Mouse (Mus musculus) forebrain, embryonic 15.5 days (tissue): Measurements from ENCODE around the gene Luzp4. TPM values are rescaled to one million over a fixed set of nuclear protein-coding genes. Genes with fewer than 3 reads are reported as not detected.
"Not testable (repeated sequence)": the region's sequence is repeated elsewhere in the genome, so short reads cannot be mapped to it uniquely, and the experiment has no call there.

ENCODE experiments used
- ATAC-seq: fragments of 200-750 bp; cut with Nextera tagmentation; replicated peaks from 2 replicates; pipeline ENCODE4 v1.8.0; 2017; ENCODE audit warnings: mild to moderate bottlenecking, moderate TSS enrichment, moderate library complexity
- H3K27ac ChIP-seq: fragments of 300-500 bp; sonication (generic); replicated peaks from 2 replicates; pipeline ENCODE4 v1.5.1; 2015; ENCODE audit warnings: mild to moderate bottlenecking, inconsistent platforms
- H3K27me3 ChIP-seq: fragments of 300-500 bp; sonication (generic); 2 replicates; pipeline ENCODE4 v1.6.1; 2015; ENCODE audit warnings: inconsistent platforms
- H3K36me3 ChIP-seq: fragments of 300-500 bp; sonication (generic); 2 replicates; pipeline ENCODE4 v1.6.1; 2015; ENCODE audit warnings: mild to moderate bottlenecking, inconsistent platforms
- H3K4me1 ChIP-seq: fragments of 300-500 bp; sonication (generic); 2 replicates; pipeline ENCODE4 v1.6.1; 2015; ENCODE audit warnings: inconsistent platforms
- H3K4me2 ChIP-seq: fragments of 300-500 bp; sonication (generic); replicated peaks from 2 replicates; pipeline ENCODE4 v1.6.1; 2015; ENCODE audit warnings: mild to moderate bottlenecking, inconsistent platforms
- H3K4me3 ChIP-seq: fragments of 300-500 bp; sonication (generic); 2 replicates; pipeline ENCODE4 v1.5.1; 2015; ENCODE audit warnings: mild to moderate bottlenecking, inconsistent platforms
- H3K9ac ChIP-seq: fragments of 300-500 bp; sonication (generic); replicated peaks from 2 replicates; pipeline ENCODE4 v1.6.1; 2015; ENCODE audit warnings: mild to moderate bottlenecking, inconsistent platforms
- H3K9me3 ChIP-seq: fragments of 300-500 bp; sonication (generic); 2 replicates; pipeline ENCODE4 v1.6.1; 2016; ENCODE audit warnings: inconsistent platforms
- WGBS: fragments of 180-500 bp; shearing (Covaris S2); methylation state at CpG from one replicate; pipeline ENCODE4 v1.1.7; 2015; ENCODE audit warnings: mixed read lengths; 5-methylcytosine and 5-hydroxymethylcytosine counted together
- polyA plus RNA-seq: library from polyadenylated mRNA; unstranded; fragments of >200 nt; fragmentation: Nextera tagmentation; extraction: Ambion mirVana; gene quantifications from 2 replicates; pipeline ENCODE4 v1.2.1, GENCODE M21; 2015

Gene Luzp4
- polyA plus RNA-seq = not detected in 2 replicates

DNA sequence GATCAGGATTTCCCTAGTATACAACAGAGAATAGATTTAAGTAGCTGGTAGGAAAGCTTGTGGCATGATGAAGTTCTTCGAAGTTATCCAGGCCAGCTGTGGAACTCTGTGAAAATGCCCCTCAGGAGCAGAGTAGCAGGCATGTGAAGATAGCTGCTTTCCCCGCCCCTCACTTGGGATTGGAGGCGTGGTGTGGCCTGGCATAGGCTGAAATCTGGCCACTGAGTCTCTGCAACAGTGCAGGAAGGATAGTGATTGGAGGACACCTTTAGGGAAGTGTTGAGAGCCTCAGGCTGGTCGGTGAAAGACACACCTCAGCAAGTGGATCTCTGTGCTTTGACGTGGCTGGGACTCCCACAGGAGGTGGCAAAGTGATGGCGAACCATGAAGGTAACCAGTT is at the start of gene Luzp4:
Luzp4 (plus strand) TSS at position 301 of the 400 bp plus-strand sequence.
- not testable (repeated sequence) for H3K9me3 ChIP-seq, H3K36me3 ChIP-seq, ATAC-seq, H3K4me1 ChIP-seq, H3K27ac ChIP-seq, H3K4me2 ChIP-seq, H3K9ac ChIP-seq, H3K27me3 ChIP-seq, H3K4me3 ChIP-seq
- 78% methylated on average over 5 of the region's 6 CpGs for WGBS

DNA sequence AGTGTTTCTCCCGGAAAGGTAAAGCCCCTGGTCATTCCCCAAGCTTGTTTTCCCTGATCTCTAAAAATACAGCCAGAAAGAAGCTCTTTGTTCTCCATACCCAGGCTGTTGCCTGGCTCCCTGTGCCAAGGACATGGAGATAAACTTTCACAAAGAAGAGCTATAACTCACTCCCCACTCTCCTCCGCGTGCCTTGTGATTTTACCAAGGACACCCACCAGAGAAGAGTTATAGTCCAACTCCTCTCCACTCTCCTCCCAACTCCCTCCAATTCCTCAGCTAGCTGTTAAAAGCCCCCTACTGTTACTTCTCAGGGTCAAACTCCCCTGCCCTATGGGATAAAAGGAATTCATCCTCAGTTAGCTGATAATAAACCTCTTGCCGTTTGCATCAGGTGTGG is 15.6 kb upstream of the Luzp4 start:
- H3K27me3 ChIP-seq, H3K9ac ChIP-seq, H3K4me3 ChIP-seq, H3K4me1 ChIP-seq, H3K4me2 ChIP-seq, ATAC-seq, H3K27ac ChIP-seq, H3K9me3 ChIP-seq, H3K36me3 ChIP-seq: not testable (repeated sequence)
- 85% methylated on average over 4 of the region's 4 CpGs for WGBS

Other genes starting within 250 kb of the Luzp4 start
- gene Gm8334, start 242.5 kb upstream of the Luzp4 start, polyA plus RNA-seq = not detected in 2 replicates
- gene Gm15127, start 194.0 kb upstream of the Luzp4 start, polyA plus RNA-seq = not detected in 2 replicates
- gene Ott, start 216.6 kb downstream of the Luzp4 start, polyA plus RNA-seq = not detected in 2 replicates